32 mouse cellular contexts compared by ENCODE assay signal in genomic region chr19:24102562-24103126, GRCm38 (mm10).
A peak's percentile ranks its signal among the peaks of the same experiment; 100 is the strongest.
DNase-seq lines count a peak whose midpoint lies in the region; ATAC-seq and TF ChIP-seq lines count a peak whose summit lies in the region.
"Had no signal": no experiment of that assay in that cellular context is flagged by ENCODE, and none has a peak within 500 bp of the region (broad histone marks: within the 10 kb centered on the region; RNA-seq: fewer than 3 reads in every experiment).

No protein-coding gene starts in this region.

- peak; percentile 93 for ATAC-seq in forebrain, embryonic 16.5 days
- ATAC-seq: activated CD4-positive, CD25-positive, alpha-beta regulatory T cell, adult 4 months; inflammation-experienced regulatory T-cells, adult 6 months; midbrain, embryonic 13.5 days had no signal

- H3K4me1 ChIP-seq in forebrain, embryonic 16.5 days (replicated peaks; ENCODE audit: control insufficient read depth, insufficient read depth, low read length): no peaks in the 10 kb centered on the region
- H3K4me1 ChIP-seq: hindbrain, embryonic 10.5 days; hindbrain, embryonic 15.5 days; limb, embryonic 15.5 days; midbrain, embryonic 13.5 days had no signal

- H3K4me3 ChIP-seq in forebrain, embryonic 16.5 days (replicated peaks; ENCODE audit: low read length): no peak overlapping the region
- H3K4me3 ChIP-seq: embryonic facial prominence, embryonic 12.5 days; heart, adult 2 months; heart, embryonic 12.5 days; hindbrain, embryonic 10.5 days; hindbrain, embryonic 15.5 days; limb, embryonic 10.5 days; limb, embryonic 15.5 days; midbrain, embryonic 13.5 days had no signal

- WGBS in forebrain, embryonic 16.5 days: 78% methylated on average over 10 of the region's 10 CpGs

- no peaks in the 10 kb centered on the region for H3K9me3 ChIP-seq in forebrain, embryonic 16.5 days (ENCODE audit: control insufficient read depth, low read length)
- H3K9me3 ChIP-seq: embryonic facial prominence, embryonic 12.5 days; heart, embryonic 12.5 days; hindbrain, embryonic 10.5 days; hindbrain, embryonic 15.5 days; limb, embryonic 10.5 days; limb, embryonic 15.5 days; midbrain, embryonic 13.5 days had no signal

- intact Hi-C loops in heart, postnatal 14 days (cut with DNase I): loop anchor here (5.0 kb wide), 1 partner anchor 70 kb away; the partner anchor contains the start of gene Fam189a2

- no peak overlapping the region for H3K9ac ChIP-seq in forebrain, embryonic 16.5 days (replicated peaks; ENCODE audit: low read depth, low read length)
- H3K9ac ChIP-seq: embryonic facial prominence, embryonic 12.5 days; heart, embryonic 12.5 days; hindbrain, embryonic 15.5 days; limb, embryonic 15.5 days; liver, embryonic 14.5 days; midbrain, embryonic 13.5 days had no signal

- peak; percentile 55 for DNase-seq in heart, adult 11 months
- no peak for DNase-seq in heart, postnatal 4 days
- DNase-seq in brain, embryonic 14.5 days (ENCODE audit: low read depth): peak; percentile 23
- peak; percentile 69 for DNase-seq in layer of hippocampus, adult 9-11 months
- DNase-seq in embryo, embryonic 11 days: no peak
- no peak for DNase-seq in gastrocnemius, postnatal 25 days
- no peak for DNase-seq in heart, postnatal 14 days
- DNase-seq: adrenal gland, adult 2 months; adrenal gland, postnatal 36 days; cerebellum, adult 11 months; cerebellum, adult 9-10 months; cerebellum, postnatal 36 days; gastrocnemius, postnatal 36 days; heart, adult 2 months; kidney, adult 11 months; kidney, postnatal 14 days; lung, adult 2 months; lung, postnatal 10 days; spleen, adult 18-20 months had no signal

- H3K27ac ChIP-seq in forebrain, embryonic 16.5 days (ENCODE audit: low read length): no peak overlapping the region
- H3K27ac ChIP-seq: embryonic facial prominence, embryonic 12.5 days; heart, adult 2 months; hindbrain, embryonic 10.5 days; hindbrain, embryonic 15.5 days; limb, embryonic 10.5 days; limb, embryonic 15.5 days; liver, embryonic 14.5 days; macrophage; midbrain, embryonic 13.5 days had no signal

- H3K27me3 ChIP-seq in forebrain, embryonic 16.5 days (replicated peaks; ENCODE audit: control insufficient read depth, insufficient read depth, low read length): no peaks in the 10 kb centered on the region
- H3K27me3 ChIP-seq: CH12.LX; embryonic facial prominence, embryonic 12.5 days; heart, embryonic 12.5 days; hindbrain, embryonic 15.5 days; midbrain, embryonic 13.5 days had no signal

- no peak for TF ChIP-seq POLR2A in brain, embryonic 14.5 days (IDR thresholded peaks at IDR 0.05; ENCODE audit: borderline replicate concordance, extremely low read depth, insufficient read depth, insufficient read length, poor library complexity, severe bottlenecking)

- H3K4me2 ChIP-seq in forebrain, embryonic 16.5 days (ENCODE audit: low read length): no peak overlapping the region
- H3K4me2 ChIP-seq: embryonic facial prominence, embryonic 12.5 days; heart, embryonic 12.5 days; hindbrain, embryonic 15.5 days; limb, embryonic 15.5 days; midbrain, embryonic 13.5 days had no signal

- no peaks in the 10 kb centered on the region for H3K36me3 ChIP-seq in forebrain, embryonic 16.5 days (ENCODE audit: control insufficient read depth, insufficient read depth)
- H3K36me3 ChIP-seq: hindbrain, embryonic 15.5 days had no signal

- TF ChIP-seq CTCF in brain, embryonic 14.5 days (IDR thresholded peaks at IDR 0.05; ENCODE audit: borderline replicate concordance, extremely low read depth, insufficient read depth, insufficient read length): no peak

Comparison
In these comparisons a context has a peak if more than half of its experiments do, and no peak if none do; other contexts are left out.
1. DNase-seq: peak in heart, adult 11 months (single experiment), brain, embryonic 14.5 days (single experiment) and layer of hippocampus, adult 9-11 months (single experiment); none in heart, postnatal 4 days (single experiment), embryo, embryonic 11 days (single experiment), gastrocnemius, postnatal 25 days (single experiment) and heart, postnatal 14 days (0 of 2).